Mouse (Mus musculus) limb, embryonic 10.5 days (tissue): Measurements from ENCODE around the gene Arl2bp. TPM values are rescaled to one million over a fixed set of nuclear protein-coding genes. Genes with fewer than 3 reads are reported as not detected.

Source experiments
- DNase-seq: peaks from one replicate; pipeline ENCODE4 v3.0.0-alpha.2; 2017; ENCODE audit warnings: low spot score
- H3K27ac ChIP-seq: fragments of 300-500 bp; sonication (generic); 2 replicates; pipeline ENCODE4 v1.5.1; 2016; ENCODE audit warnings: mild to moderate bottlenecking
- H3K27me3 ChIP-seq: fragments of 300-500 bp; sonication (generic); 2 replicates; pipeline ENCODE4 v1.6.1; 2016; ENCODE audit warnings: low read depth, mild to moderate bottlenecking; ENCODE audit not compliant: poor library complexity, severe bottlenecking
- H3K36me3 ChIP-seq: fragments of 300-500 bp; sonication (generic); 2 replicates; pipeline ENCODE4 v1.6.1; 2016; ENCODE audit warnings: mild to moderate bottlenecking, moderate library complexity
- H3K4me1 ChIP-seq: fragments of 300-500 bp; sonication (generic); 2 replicates; pipeline ENCODE4 v1.6.1; 2016
- H3K4me3 ChIP-seq: fragments of 300-500 bp; sonication (generic); 2 replicates; pipeline ENCODE4 v1.5.1; 2016; ENCODE audit warnings: mild to moderate bottlenecking, moderate library complexity
- H3K9me3 ChIP-seq: fragments of 300-500 bp; sonication (generic); replicated peaks from 2 replicates; pipeline ENCODE4 v1.6.1; 2016; ENCODE audit warnings: mild to moderate bottlenecking
- WGBS: fragments of 180-500 bp; shearing (Covaris S2); methylation state at CpG from one replicate; pipeline ENCODE4 v1.1.7; 2016; 5-methylcytosine and 5-hydroxymethylcytosine counted together
- polyA plus RNA-seq: library from polyadenylated mRNA; unstranded; fragments of >200 nt; fragmentation: Nextera tagmentation; extraction: Ambion mirVana; gene quantifications from 2 replicates; pipeline ENCODE4 v1.2.1, GENCODE M21; 2016

Arl2bp gene
- 175 and 189 TPM in 2 replicates for polyA plus RNA-seq

- DNase-seq = peak; percentile 96
- under 1% methylated on average over 74 of the region's 74 CpGs for WGBS
These were observed at the start of gene Arl2bp for GRCm38 (mm10) chr8:94666456-94667308. Gene Arl2bp, plus strand, starts transcription at chr8:94666600.

GRCm38 (mm10) chr8:94624885-94625284, 41.5 kb upstream of the Arl2bp start:
- WGBS = 98% methylated on average over 1 of the region's 1 CpGs
- H3K27me3 ChIP-seq = no peaks in the 10 kb centered on the region
- H3K36me3 ChIP-seq = peaks cover 52% of the 10 kb centered on the region
- no peak overlapping the region for H3K27ac ChIP-seq
- H3K4me1 ChIP-seq = no peaks in the 10 kb centered on the region
- DNase-seq = no peak
- no peak overlapping the region for H3K4me3 ChIP-seq
- H3K9me3 ChIP-seq = no peaks in the 10 kb centered on the region

More at GRCm38 (mm10) chr8:94666456-94667308, at the start of gene Arl2bp:
- Histone ChIP-seq H3K9me3 (no peaks in the 10 kb centered on the region), H3K4me1 (peaks cover 13% of the 10 kb centered on the region), H3K27me3 (no peaks in the 10 kb centered on the region), H3K27ac (peak within 1 kb of the TSS; percentile 96), H3K36me3 (peaks cover 37% of the 10 kb centered on the region), H3K4me3 (peak within 1 kb of the TSS; percentile 88)

GRCm38 (mm10) chr8:94633564-94634194, 32.7 kb upstream of the Arl2bp start:
- DNase-seq = no peak
- H3K4me3 ChIP-seq = no peak overlapping the region
- H3K4me1 ChIP-seq = no peaks in the 10 kb centered on the region
- no peak overlapping the region for H3K27ac ChIP-seq
- H3K27me3 ChIP-seq = no peaks in the 10 kb centered on the region
- H3K36me3 ChIP-seq = peaks cover 96% of the 10 kb centered on the region
- 93% methylated on average over 2 of the region's 2 CpGs for WGBS
- H3K9me3 ChIP-seq = no peaks in the 10 kb centered on the region

GRCm38 (mm10) chr8:94634211-94634610, 32.2 kb upstream of the Arl2bp start:
- Histone ChIP-seq H3K36me3 (peaks cover 97% of the 10 kb centered on the region), H3K27me3 (no peaks in the 10 kb centered on the region), H3K27ac (no peak overlapping the region), H3K4me1 (no peaks in the 10 kb centered on the region), H3K9me3 (no peaks in the 10 kb centered on the region), H3K4me3 (no peak overlapping the region)
- no peak for DNase-seq

GRCm38 (mm10) chr8:94641183-94641582, 25.2 kb upstream of the Arl2bp start:
- H3K27me3 ChIP-seq = no peaks in the 10 kb centered on the region
- no peak for DNase-seq
- peaks cover 91% of the 10 kb centered on the region for H3K36me3 ChIP-seq
- no peaks in the 10 kb centered on the region for H3K4me1 ChIP-seq
- no peak overlapping the region for H3K27ac ChIP-seq
- 95% methylated on average over 2 of the region's 2 CpGs for WGBS
- no peak overlapping the region for H3K4me3 ChIP-seq
- H3K9me3 ChIP-seq = no peaks in the 10 kb centered on the region

- Histone ChIP-seq H3K4me1 (no peaks in the 10 kb centered on the region), H3K36me3 (peaks cover 91% of the 10 kb centered on the region), H3K9me3 (no peaks in the 10 kb centered on the region), H3K27me3 (no peaks in the 10 kb centered on the region), H3K27ac (no peak overlapping the region), H3K4me3 (no peak overlapping the region)
- no peak for DNase-seq
- WGBS = 92% methylated on average over 3 of the region's 3 CpGs
These were observed 24.5 kb upstream of the Arl2bp start for GRCm38 (mm10) chr8:94641938-94642337.

GRCm38 (mm10) chr8:94645202-94645601, 21.2 kb upstream of the Arl2bp start:
- H3K4me3 ChIP-seq = no peak overlapping the region
- H3K4me1 ChIP-seq = no peaks in the 10 kb centered on the region
- peaks cover 87% of the 10 kb centered on the region for H3K36me3 ChIP-seq
- 70% methylated on average over 1 of the region's 1 CpGs for WGBS
- H3K9me3 ChIP-seq = no peaks in the 10 kb centered on the region
- no peaks in the 10 kb centered on the region for H3K27me3 ChIP-seq
- no peak overlapping the region for H3K27ac ChIP-seq
- DNase-seq = no peak

- Histone ChIP-seq H3K27ac (no peak overlapping the region), H3K36me3 (peaks cover 85% of the 10 kb centered on the region), H3K4me1 (no peaks in the 10 kb centered on the region), H3K4me3 (no peak overlapping the region), H3K27me3 (no peaks in the 10 kb centered on the region), H3K9me3 (no peaks in the 10 kb centered on the region)
- DNase-seq = no peak
- WGBS = 93% methylated on average over 3 of the region's 3 CpGs
These were observed 20.2 kb upstream of the Arl2bp start for GRCm38 (mm10) chr8:94646165-94646564.

GRCm38 (mm10) chr8:94649496-94649895, 16.9 kb upstream of the Arl2bp start:
- Histone ChIP-seq H3K27ac (no peak overlapping the region), H3K27me3 (no peaks in the 10 kb centered on the region), H3K9me3 (no peaks in the 10 kb centered on the region), H3K36me3 (peaks cover 86% of the 10 kb centered on the region), H3K4me3 (no peak overlapping the region), H3K4me1 (no peaks in the 10 kb centered on the region)
- 83% methylated on average over 3 of the region's 3 CpGs for WGBS
- no peak for DNase-seq

- no peak overlapping the region for H3K4me3 ChIP-seq
- WGBS = 92% methylated on average over 3 of the region's 3 CpGs
- DNase-seq = no peak
- no peaks in the 10 kb centered on the region for H3K4me1 ChIP-seq
- no peaks in the 10 kb centered on the region for H3K27me3 ChIP-seq
- no peak overlapping the region for H3K27ac ChIP-seq
- H3K9me3 ChIP-seq = no peaks in the 10 kb centered on the region
- peaks cover 89% of the 10 kb centered on the region for H3K36me3 ChIP-seq
These were observed 13.4 kb upstream of the Arl2bp start for GRCm38 (mm10) chr8:94652951-94653350.

- Histone ChIP-seq H3K9me3 (no peaks in the 10 kb centered on the region), H3K27ac (no peak overlapping the region), H3K4me1 (no peaks in the 10 kb centered on the region), H3K27me3 (no peaks in the 10 kb centered on the region), H3K36me3 (peaks cover 85% of the 10 kb centered on the region), H3K4me3 (no peak overlapping the region)
- DNase-seq = no peak
These were observed 11.4 kb upstream of the Arl2bp start for GRCm38 (mm10) chr8:94654994-94655393.

GRCm38 (mm10) chr8:94658031-94658430, 8.4 kb upstream of the Arl2bp start:
- H3K4me3 ChIP-seq = no peak overlapping the region
- no peak overlapping the region for H3K27ac ChIP-seq
- H3K9me3 ChIP-seq = no peaks in the 10 kb centered on the region
- H3K36me3 ChIP-seq = peaks cover 72% of the 10 kb centered on the region
- 91% methylated on average over 2 of the region's 2 CpGs for WGBS
- no peaks in the 10 kb centered on the region for H3K4me1 ChIP-seq
- DNase-seq = no peak
- no peaks in the 10 kb centered on the region for H3K27me3 ChIP-seq

- 92% methylated on average over 4 of the region's 4 CpGs for WGBS
- H3K9me3 ChIP-seq = no peaks in the 10 kb centered on the region
- H3K27me3 ChIP-seq = no peaks in the 10 kb centered on the region
- no peak overlapping the region for H3K27ac ChIP-seq
- H3K4me3 ChIP-seq = no peak overlapping the region
- peaks cover 51% of the 10 kb centered on the region for H3K36me3 ChIP-seq
- DNase-seq = no peak
- H3K4me1 ChIP-seq = no peaks in the 10 kb centered on the region
These were observed 6.0 kb upstream of the Arl2bp start for GRCm38 (mm10) chr8:94660418-94660817.
